Mouse (Mus musculus): ENCODE measurements at regions not wholly inside any gene's neighbourhood (a gene's known extent, or its start where the extent isn't known, plus 50 kb on each side); places are given as distances from the start of the nearest gene placed in this dataset.
A peak's percentile ranks its signal among the peaks of the same experiment; 100 is the strongest.
"Not testable (repeated sequence)": the region's sequence is repeated elsewhere in the genome, so short reads cannot be mapped to it uniquely, and the experiment has no call there.

DNA sequence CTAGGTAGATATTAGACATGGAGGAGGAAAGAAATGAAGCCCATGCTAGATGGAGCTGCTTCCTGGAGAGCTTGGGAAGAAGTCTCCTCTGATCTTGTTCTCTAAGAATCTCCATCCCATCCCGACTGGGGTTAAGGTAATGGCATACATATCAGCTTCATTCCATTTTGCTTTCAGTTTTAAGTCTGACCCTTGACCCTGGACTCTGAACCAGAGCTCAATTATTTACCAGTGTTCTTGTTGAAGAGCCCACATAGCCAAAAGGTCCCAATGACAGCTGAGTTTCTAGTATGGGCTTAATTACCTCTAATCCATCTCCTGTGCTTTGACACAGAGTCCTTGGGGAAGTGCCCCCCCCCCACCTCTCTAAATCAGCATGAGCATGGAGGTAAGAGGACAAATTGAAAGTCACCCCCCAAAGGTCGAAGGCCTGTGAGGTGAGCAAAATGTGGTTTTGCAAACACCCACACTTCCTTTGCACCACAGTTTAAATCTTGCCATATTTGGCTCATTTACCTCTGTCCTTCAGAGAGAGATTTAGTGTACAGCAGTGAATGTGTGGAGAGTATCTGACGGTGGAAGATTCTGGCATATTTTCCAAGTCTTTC lies 371.5 kb downstream of the Ets1 start:
- DNase-seq (ENCODE audit: low read depth, low spot score): no peak

DNA sequence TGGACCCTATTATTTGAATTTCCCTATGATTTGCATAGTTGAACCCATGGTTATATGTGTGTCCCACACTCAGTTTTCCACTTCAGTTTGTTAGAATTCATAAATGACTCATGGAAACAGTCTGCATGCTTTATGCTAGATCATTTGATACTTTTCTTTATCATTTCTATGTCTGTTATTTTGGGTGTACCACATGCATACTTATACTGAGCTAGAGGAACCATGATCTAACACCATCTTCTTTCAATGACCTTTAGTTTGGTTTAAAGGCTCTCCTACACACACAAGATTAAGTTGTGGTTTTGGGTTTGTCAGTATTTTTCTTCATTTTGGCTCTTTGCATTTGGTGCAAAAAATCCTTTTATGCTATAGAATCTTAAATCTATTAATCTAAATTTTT lies 375.2 kb downstream of the Ets1 start:
- no peak for DNase-seq (ENCODE audit: low read depth, low spot score)

- no peak for DNase-seq (ENCODE audit: low read depth, low spot score)
Measured at GRCm38 (mm10) chr9:33035401-33035800, 399.4 kb downstream of the Ets1 start.

DNA sequence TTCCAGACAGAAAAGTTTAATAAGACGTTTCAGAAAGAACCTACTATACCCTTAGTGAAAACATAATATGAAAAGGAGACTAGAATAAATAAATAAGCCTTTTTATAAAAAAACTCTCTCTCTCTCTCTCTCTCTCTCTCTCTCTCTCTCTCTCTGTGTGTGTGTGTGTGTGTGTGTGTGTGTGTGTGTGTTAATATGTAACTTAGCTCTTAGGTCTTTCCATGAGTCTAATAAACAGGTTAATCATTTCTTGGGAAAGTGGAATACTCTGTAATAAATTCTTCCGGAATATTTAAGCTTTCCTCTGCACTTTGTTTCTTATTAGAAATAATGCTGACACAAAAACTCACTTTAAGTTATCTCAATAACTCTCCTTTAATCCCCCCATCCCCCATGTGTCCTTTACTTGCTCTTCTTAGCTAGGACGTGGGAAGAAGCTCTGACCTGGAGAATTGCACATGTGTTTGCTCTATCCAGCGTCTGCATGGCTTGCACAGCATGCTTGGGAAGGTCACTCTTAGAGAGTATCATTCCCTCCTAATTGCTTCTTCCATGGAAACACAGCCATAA lies 403.3 kb downstream of the Ets1 start:
- no peak for DNase-seq (ENCODE audit: low read depth, low spot score)

GRCm38 (mm10) chr9:33050789-33051188 lies 414.8 kb downstream of the Ets1 start:
- DNase-seq (ENCODE audit: low read depth, low spot score): no peak

GRCm38 (mm10) chr9:33060636-33061264 lies 424.7 kb downstream of the Ets1 start:
- DNase-seq (ENCODE audit: low read depth, low spot score): no peak

GRCm38 (mm10) chr9:33062476-33062875 lies 426.5 kb downstream of the Ets1 start:
- DNase-seq (ENCODE audit: low read depth, low spot score): no peak

DNA sequence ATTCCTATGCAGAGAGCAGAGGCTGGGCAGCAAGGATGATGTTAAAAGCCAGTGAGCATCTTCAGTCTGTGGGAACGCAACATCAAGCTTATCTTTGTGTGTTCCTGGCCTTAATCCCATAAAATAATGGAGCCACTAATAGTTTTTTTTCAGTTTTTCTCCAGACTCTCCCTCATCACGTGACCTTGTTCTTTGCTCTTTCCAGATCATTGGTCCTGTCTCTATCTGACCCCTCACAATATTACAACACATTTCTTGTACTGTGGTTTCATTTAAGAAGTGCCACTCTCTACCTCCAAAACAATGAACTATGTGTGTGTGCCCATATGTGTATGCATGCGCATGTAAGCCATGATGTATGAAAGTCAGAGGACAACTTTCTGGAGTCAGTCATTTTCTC lies 429.3 kb downstream of the Ets1 start:
- no peak for DNase-seq (ENCODE audit: low read depth, low spot score)

DNA sequence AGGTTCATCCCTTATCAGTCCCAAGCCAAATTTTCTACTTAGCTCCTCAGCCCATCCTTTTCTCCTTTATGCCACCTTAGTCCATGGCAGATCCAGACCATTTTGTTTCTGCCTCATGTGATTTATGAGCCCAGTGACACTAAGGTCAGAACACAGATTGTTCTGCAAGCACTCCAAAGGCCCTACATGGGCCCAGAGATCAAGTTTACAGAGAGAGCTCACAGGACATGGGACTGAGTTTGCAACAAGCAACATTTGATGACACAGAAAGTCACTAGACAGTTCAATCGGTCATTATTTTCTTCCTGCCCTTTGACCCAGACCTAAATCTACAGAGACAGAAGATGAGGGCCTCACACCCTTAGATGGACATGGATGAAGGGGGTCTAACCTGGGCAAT lies 431.5 kb downstream of the Ets1 start:
- DNase-seq (ENCODE audit: low read depth, low spot score): no peak

DNA sequence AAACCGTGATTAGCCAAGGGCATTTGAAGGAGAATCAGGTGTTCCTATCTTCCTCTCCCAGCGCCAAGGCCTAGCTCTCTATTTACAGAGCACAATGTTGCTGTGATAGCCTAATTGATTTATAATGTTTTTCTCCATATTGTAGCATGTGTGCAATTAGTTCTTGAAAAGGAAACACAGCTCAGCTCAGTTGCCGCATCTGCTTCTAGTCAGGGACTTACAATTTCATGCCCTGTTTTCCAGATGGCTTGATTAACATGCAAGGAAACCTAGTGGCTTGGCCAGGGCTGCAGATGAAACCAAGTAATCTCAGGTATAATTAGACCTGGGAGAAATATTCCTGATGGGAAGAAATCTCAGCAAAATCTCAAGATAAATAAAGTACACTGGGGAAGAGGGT lies 434.1 kb downstream of the Ets1 start:
- no peak for DNase-seq (ENCODE audit: low read depth, low spot score)

DNA sequence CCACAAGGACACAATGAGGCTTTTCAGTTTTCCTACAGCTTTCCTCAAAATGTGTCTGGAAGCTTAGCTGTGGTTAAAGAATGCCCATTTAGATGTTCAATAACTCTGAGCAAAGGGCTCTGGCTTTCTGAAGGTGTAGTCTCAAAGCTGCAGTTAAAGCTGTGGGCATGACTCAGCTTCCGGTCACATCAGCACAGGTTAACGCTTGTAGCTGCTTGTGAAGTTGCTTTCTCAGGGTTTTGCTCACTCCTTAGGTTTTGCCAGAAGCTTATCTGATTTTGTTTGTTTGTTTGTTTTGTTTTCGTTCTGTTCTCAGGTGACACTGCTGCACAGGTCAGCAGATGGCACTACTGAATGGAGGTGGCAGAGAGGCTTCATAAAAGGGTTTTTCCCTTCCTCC lies 444.2 kb downstream of the Ets1 start:
- no peak for DNase-seq (ENCODE audit: low read depth, low spot score)

DNA sequence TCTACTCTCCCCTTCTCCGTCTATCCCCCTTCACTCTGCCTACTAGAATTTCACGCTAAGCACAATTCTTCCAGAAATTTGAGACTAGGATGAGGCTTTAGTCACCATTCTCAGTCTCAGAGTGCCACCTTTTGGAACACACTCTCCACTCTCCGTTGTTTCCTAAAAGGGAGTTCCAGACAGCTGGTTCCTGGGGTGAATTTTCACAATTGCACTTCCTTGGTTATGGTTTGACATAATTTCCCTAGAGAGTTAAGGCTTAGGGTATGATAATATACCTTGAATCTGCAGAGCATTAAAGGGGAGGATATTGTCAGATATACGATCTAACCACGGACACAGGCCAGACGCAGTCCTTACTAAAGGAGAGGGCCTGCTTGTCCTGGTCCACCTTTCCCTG lies 444.8 kb downstream of the Ets1 start:
- DNase-seq (ENCODE audit: low read depth, low spot score): no peak

GRCm38 (mm10) chr9:33089977-33090376 lies 454.0 kb downstream of the Ets1 start:
- no peak for DNase-seq (ENCODE audit: low read depth, low spot score)

DNA sequence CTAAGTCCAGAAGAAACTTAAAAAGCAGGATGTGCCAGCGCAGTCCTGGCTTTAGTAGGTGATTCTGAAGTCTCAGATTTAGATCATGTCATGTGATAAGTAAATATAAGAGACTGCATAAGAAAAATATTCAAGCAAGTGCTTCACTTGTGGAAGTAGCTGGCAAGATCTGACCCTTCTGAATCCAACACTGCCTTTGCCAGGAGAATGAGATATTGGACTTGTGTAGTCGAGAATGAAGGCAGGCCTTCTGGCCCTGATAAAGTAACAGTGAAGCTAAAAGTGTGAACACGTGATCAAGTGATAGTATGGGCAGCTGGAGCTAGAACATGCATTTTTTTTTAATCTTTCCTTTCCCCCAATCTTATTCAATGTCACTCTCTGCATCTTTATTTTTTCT lies 455.6 kb downstream of the Ets1 start:
- no peak for DNase-seq (ENCODE audit: low read depth, low spot score)

GRCm38 (mm10) chr9:33095654-33096053 lies 459.6 kb downstream of the Ets1 start:
- peak; percentile 23 for DNase-seq (ENCODE audit: low read depth, low spot score)

DNA sequence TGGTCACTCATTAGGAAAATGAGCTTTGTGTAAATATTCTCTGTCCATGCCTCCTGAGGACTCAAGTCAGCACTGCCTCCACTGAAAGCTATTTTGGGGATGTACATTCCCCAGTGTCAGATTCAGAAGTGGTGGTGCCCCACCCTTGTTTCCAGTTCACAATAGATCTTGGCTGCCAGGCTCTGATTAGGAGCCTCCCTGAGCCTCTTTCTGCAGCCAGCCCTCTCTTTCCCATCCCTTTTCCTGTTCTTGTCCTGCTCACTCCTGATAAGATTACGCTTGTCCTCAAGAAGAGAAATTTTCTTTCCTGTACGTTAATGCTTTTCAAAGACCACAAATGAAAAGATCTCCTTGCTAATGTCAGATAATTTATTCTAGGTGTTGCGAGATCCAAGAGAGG lies 465.2 kb downstream of the Ets1 start:
- DNase-seq (ENCODE audit: low read depth, low spot score): no peak

- no peak for DNase-seq (ENCODE audit: low read depth, low spot score)
Measured at GRCm38 (mm10) chr9:33104623-33105074, 468.6 kb downstream of the Ets1 start.

GRCm38 (mm10) chr9:33123841-33124240 lies 487.8 kb downstream of the Ets1 start:
- DNase-seq (ENCODE audit: low read depth, low spot score): no peak

DNA sequence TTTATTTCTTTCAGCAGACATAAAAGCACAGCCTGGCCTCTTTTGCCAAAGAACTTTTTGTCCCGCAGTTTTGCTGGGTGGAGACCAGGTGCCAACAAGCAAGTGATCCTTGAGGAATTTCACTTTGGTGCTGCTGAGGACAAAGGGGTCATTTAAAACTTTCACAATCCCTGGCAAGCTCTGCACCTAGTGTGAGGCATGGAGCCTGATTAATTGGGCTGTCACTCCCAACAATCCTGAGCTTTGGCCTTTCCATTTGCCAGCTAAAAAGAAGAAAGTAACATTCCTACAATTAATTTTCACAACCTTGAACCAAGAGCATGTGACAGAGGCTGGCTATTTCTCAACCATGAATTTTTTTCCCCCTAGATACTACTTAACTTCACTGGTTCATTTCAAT lies 516.2 kb downstream of the Ets1 start:
- DNase-seq (ENCODE audit: low read depth, low spot score): no peak

DNA sequence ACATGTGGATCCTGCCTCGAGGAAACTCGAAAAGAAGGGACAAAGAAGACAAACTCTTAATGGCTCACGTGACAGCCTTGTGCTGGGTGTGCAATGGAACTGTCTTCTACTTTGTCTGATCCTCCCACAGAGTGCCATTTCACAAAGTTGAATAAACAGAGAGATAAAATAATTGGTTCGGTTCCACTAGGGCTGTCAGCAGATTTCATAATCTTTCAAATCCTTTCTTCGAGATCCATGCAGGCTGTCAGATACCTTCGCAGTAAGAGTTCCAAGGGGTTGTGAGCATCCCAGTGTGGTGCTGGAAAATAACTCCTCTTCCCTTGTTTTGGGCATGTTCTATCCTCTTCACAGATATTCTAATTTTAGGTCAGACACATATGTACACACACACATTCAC lies 532.1 kb downstream of the Ets1 start:
- DNase-seq (ENCODE audit: low read depth, low spot score): no peak

DNA sequence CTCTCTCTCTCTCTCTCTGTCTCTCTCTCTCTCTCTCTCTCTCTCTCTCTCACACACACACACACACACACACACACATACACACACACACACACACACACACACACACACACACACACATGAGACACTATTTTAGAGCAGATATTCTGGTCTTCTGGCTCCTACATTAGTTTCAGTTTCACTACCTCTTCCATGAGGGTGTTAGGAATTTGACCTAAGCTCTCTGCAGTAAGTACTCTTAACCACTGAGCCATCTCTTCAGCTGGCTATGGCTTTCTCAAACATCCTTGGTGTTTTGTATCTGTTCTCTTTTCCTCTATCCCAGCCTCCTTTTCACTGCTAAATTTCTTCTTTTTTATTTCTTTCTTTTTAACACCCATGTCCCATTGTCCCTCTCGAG lies 533.1 kb downstream of the Ets1 start:
- not testable (repeated sequence) for DNase-seq (ENCODE audit: low read depth, low spot score)

DNA sequence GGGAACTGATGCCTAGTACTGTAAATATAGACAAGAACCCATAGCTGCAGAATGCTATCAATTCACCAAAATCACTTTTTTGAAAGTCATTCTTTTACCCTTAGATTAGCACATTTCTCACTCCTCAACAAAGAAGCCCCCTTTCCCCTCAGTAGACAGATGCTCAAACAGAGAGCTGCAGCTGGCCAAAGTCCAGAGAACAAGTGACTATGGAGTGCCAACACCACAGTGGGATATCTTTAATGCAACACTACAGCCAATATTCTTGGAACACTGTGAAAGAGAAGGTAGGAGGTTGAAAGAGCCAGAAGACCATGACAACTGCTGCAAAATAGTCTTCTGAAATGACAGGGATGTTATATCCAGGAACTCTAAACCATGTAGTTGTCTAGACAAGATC lies 544.0 kb downstream of the Ets1 start:
- DNase-seq (ENCODE audit: low read depth, low spot score): no peak

DNA sequence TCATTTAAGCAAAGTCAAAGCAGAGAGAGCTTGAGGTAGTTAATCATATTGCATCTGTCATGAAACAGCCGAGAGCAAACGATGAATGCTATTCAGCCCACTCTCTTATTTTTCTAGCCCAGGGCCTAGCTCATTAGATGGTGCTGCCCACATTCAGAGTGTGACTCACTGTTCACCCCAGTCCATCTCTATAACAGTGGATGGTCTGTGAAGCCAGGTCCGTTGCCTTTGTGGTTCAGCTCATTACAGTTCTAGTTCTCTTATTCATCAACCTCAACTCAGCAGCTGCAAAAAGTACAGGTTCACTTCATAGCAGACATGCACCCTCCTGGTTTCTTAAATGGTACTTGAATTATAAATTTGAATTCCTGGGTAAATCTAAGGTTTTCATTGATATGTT lies 551.2 kb downstream of the Ets1 start:
- DNase-seq (ENCODE audit: low read depth, low spot score): no peak

Measured in retina, adult 2 months (tissue).